Mouse (Mus musculus): ENCODE results near the gene Epx.
A peak's percentile ranks its signal among the peaks of the same experiment; 100 is the strongest.

Epx gene

GRCm38 (mm10) chr11:87840676-87841075 is 34.7 kb downstream of the Epx start:
- no peak for DNase-seq (ENCODE audit: low spot score in 2 of 2)

- DNase-seq (ENCODE audit: low spot score in 2 of 2), result no peak
These were observed 47.0 kb downstream of the Epx start, which contains the start of gene Lpo for GRCm38 (mm10) chr11:87828239-87828900. Gene Lpo (minus strand): TSS chr11:87828289.

- DNase-seq (ENCODE audit: low spot score in 2 of 2), result no peak
These were observed 53.8 kb downstream of the Epx start for GRCm38 (mm10) chr11:87821502-87821901.

GRCm38 (mm10) chr11:87817443-87817773 is 57.9 kb downstream of the Epx start:
- no peak for DNase-seq (ENCODE audit: low spot score in 2 of 2)

DNA sequence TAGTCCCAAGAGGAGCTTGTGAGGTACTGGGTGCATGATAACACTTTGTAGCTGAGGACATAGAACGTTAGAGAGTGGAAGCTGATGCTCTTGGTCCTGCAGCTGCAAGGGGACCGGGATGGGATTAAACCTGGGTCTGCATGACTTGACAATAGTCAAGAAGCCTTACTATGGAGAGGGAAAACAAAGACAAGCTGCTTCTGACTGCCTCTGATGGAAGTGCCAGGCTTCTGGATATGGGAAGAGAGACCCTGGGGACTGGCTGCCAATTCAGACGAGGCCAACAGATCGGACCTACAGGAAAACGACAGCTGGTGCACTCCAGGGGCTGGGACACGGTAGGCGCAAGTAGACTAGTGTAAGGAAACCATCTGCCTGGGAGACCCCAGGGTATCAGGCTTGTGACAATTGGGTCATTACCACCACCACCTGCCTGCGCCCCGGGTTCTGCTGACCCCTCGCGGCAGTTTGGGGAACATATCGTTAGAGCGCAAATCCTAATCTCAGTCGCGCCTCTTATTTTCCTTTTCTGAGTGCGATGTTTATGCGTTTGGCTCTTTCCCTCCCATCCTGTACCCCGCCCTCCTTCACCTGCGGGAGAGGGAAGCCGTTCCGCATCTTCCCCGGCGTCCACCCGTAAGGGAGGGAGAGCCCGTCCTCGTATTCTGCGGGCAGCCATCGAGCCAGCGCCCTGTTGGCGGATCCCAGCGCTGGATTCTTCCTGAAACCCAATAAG is 58.5 kb downstream of the Epx start:
- DNase-seq (ENCODE audit: low spot score in 2 of 2), result peak; percentile 17 to 37

DNA sequence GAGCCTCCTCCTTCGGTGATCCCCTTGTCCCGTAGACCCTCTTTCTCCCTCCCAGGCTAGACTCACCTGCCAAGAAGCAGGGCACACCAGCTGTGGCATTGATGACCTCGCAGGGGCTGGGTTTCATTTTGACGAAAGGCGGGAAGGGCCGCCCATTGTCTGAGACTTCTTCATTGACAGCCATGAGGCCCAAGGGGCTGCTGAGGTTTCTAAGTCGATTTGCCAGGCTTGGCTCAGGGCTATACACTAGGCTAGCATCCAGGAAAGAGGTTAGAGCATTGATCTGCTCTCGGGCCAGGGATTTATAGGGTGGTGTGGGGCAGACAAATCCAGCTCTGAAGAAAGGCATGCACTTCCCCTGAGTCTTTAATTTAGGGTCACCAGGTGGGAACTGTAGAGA is 60.5 kb downstream of the Epx start:
- no peak for DNase-seq (ENCODE audit: low spot score in 2 of 2)

Measured in natural killer cell, adult 2 months (primary cell).